15 mouse cellular contexts compared by ENCODE assay signal in the genomic region with DNA sequence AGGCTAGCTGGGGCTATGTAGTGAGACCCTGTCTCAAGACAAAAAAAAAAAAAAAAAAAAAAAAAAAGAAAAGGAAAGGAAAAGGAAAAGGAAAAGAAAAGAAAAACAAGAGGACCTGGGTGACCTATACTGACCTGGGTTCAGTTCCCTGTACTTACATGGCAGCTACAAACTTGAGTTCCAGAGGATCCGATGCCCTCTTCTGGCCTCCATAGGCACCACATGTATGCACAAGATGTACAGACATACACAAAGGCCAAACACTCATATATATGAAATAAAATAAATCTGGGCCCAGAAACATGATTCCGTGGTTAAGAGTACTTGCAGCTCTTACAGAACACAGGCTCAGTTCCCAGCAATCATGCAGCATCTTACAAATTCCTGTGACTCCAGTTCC. TPM values are rescaled to one million over a fixed set of nuclear protein-coding genes. Genes with fewer than 3 reads are reported as not detected.
DNase-seq lines count a peak whose midpoint lies in the region; ATAC-seq and TF ChIP-seq lines count a peak whose summit lies in the region.
"Had no signal": no experiment of that assay in that cellular context is flagged by ENCODE, and none has a peak within 500 bp of the region (broad histone marks: within the 10 kb centered on the region; RNA-seq: fewer than 3 reads in every experiment).

No protein-coding gene starts in this region.

- TF ChIP-seq CTCF in hindbrain, postnatal 0 days (IDR thresholded peaks at IDR 0.05; ENCODE audit: low read depth), result peak; percentile 37
- TF ChIP-seq CTCF in ES-Bruce4 (IDR thresholded peaks at IDR 0.05; ENCODE audit: low read depth, low read length), result peak; percentile 28

- H3K27me3 ChIP-seq in hindbrain, postnatal 0 days (ENCODE audit: insufficient read depth, low read length), result no peaks in the 10 kb centered on the region
- no peaks in the 10 kb centered on the region for H3K27me3 ChIP-seq in hindbrain, embryonic 12.5 days
- no peaks in the 10 kb centered on the region for H3K27me3 ChIP-seq in ES-Bruce4 (ENCODE audit: control insufficient read depth, insufficient read depth, low read length, poor library complexity, severe bottlenecking)
- no peaks in the 10 kb centered on the region for H3K27me3 ChIP-seq in neural tube, embryonic 15.5 days (replicated peaks)
- H3K27me3 ChIP-seq: hindbrain, embryonic 15.5 days; neural tube, embryonic 12.5 days had no signal

- no peak overlapping the region for H3K9ac ChIP-seq in hindbrain, postnatal 0 days (replicated peaks; ENCODE audit: low read length)
- H3K9ac ChIP-seq in hindbrain, embryonic 12.5 days, result no peak overlapping the region
- no peak overlapping the region for H3K9ac ChIP-seq in ES-Bruce4 (ENCODE audit: low read depth, poor library complexity, severe bottlenecking)
- H3K9ac ChIP-seq in neural tube, embryonic 15.5 days (replicated peaks), result no peak overlapping the region
- H3K9ac ChIP-seq: hindbrain, embryonic 15.5 days; neural tube, embryonic 12.5 days had no signal

- peaks cover 87% of the 10 kb centered on the region for H3K36me3 ChIP-seq in hindbrain, postnatal 0 days (ENCODE audit: insufficient read depth, low read length)
- peaks cover 94% of the 10 kb centered on the region for H3K36me3 ChIP-seq in hindbrain, embryonic 12.5 days
- H3K36me3 ChIP-seq in ES-Bruce4 (ENCODE audit: control insufficient read depth, insufficient read depth, low read length, poor library complexity, severe bottlenecking), result peaks cover 86% of the 10 kb centered on the region
- peaks cover 93% of the 10 kb centered on the region for H3K36me3 ChIP-seq in neural tube, embryonic 15.5 days

- H3K4me3 ChIP-seq in hindbrain, postnatal 0 days (ENCODE audit: low read length), result no peak overlapping the region
- no peak overlapping the region for H3K4me3 ChIP-seq in hindbrain, embryonic 12.5 days
- no peak overlapping the region for H3K4me3 ChIP-seq in ES-Bruce4 (ENCODE audit: low read depth, low read length)
- H3K4me3 ChIP-seq in neural tube, embryonic 15.5 days (replicated peaks), result no peak overlapping the region
- H3K4me3 ChIP-seq: forebrain, embryonic 10.5 days; hindbrain, embryonic 15.5 days; neural tube, embryonic 12.5 days had no signal

- TF ChIP-seq POLR2A in ES-Bruce4 (IDR thresholded peaks at IDR 0.05; ENCODE audit: insufficient read depth, low read length), result no peak

- DNase-seq in hindbrain, postnatal 0 days (ENCODE audit: low spot score), result no peak
- peak; percentile 28 for DNase-seq in lung, postnatal 36 days
- DNase-seq in lung, postnatal 10 days, result no peak
- no peak for DNase-seq in spleen, adult 18-20 months
- DNase-seq: adrenal gland, adult 8-10 months; gastrocnemius, postnatal 10 days; layer of hippocampus, postnatal 36 days; right cerebral cortex, postnatal 14 days had no signal

- H3K4me2 ChIP-seq in hindbrain, postnatal 0 days (ENCODE audit: low read depth, low read length), result no peak overlapping the region
- H3K4me2 ChIP-seq in hindbrain, embryonic 12.5 days (replicated peaks), result no peak overlapping the region
- no peak overlapping the region for H3K4me2 ChIP-seq in neural tube, embryonic 15.5 days
- H3K4me2 ChIP-seq: hindbrain, embryonic 15.5 days; neural tube, embryonic 12.5 days had no signal

- no peak for TF ChIP-seq EP300 in ES-Bruce4 (IDR thresholded peaks at IDR 0.05; ENCODE audit: insufficient read depth, low read depth, low read length)

- no peak for ATAC-seq in hindbrain, postnatal 0 days
- no peak for ATAC-seq in hindbrain, embryonic 12.5 days (ENCODE audit: low FRiP score)
- ATAC-seq in granulocyte monocyte progenitor cell, adult 5-6 weeks (replicated peaks; ENCODE audit: poor library complexity, severe bottlenecking), result peak; percentile 54; the same call in 1 of the 2 replicates
- no peak for ATAC-seq in neural tube, embryonic 15.5 days (ENCODE audit: low FRiP score)

- WGBS in hindbrain, postnatal 0 days, result 98% methylated on average over 2 of the region's 2 CpGs
- 95% methylated on average over 2 of the region's 2 CpGs for WGBS in hindbrain, embryonic 12.5 days
- 94% methylated on average over 2 of the region's 2 CpGs for WGBS in neural tube, embryonic 15.5 days

- no peaks in the 10 kb centered on the region for H3K4me1 ChIP-seq in hindbrain, postnatal 0 days (ENCODE audit: insufficient read depth, low read length)
- H3K4me1 ChIP-seq in hindbrain, embryonic 12.5 days, result no peaks in the 10 kb centered on the region
- H3K4me1 ChIP-seq in ES-Bruce4 (ENCODE audit: control insufficient read depth, insufficient read depth, low read length), result no peaks in the 10 kb centered on the region
- no peaks in the 10 kb centered on the region for H3K4me1 ChIP-seq in neural tube, embryonic 15.5 days
- H3K4me1 ChIP-seq: forebrain, embryonic 10.5 days; hindbrain, embryonic 15.5 days; neural tube, embryonic 12.5 days had no signal

- no peak overlapping the region for H3K27ac ChIP-seq in hindbrain, postnatal 0 days
- H3K27ac ChIP-seq in hindbrain, embryonic 12.5 days, result no peak overlapping the region
- H3K27ac ChIP-seq in ES-Bruce4 (ENCODE audit: insufficient read depth, low read length), result no peak overlapping the region
- no peak overlapping the region for H3K27ac ChIP-seq in neural tube, embryonic 15.5 days (replicated peaks)
- H3K27ac ChIP-seq: forebrain, embryonic 10.5 days; hindbrain, embryonic 15.5 days; neural tube, embryonic 12.5 days had no signal

- H3K9me3 ChIP-seq in hindbrain, postnatal 0 days (ENCODE audit: low read length), result no peaks in the 10 kb centered on the region
- H3K9me3 ChIP-seq in hindbrain, embryonic 12.5 days (replicated peaks), result no peaks in the 10 kb centered on the region
- H3K9me3 ChIP-seq in ES-Bruce4 (replicated peaks; ENCODE audit: control insufficient read depth, insufficient read depth, low read length, poor library complexity, severe bottlenecking), result no peaks in the 10 kb centered on the region
- no peaks in the 10 kb centered on the region for H3K9me3 ChIP-seq in neural tube, embryonic 15.5 days (replicated peaks)
- H3K9me3 ChIP-seq: forebrain, embryonic 10.5 days; hindbrain, embryonic 15.5 days; neural tube, embryonic 12.5 days had no signal

RNA-seq across cellular contexts. Expression of a gene that starts 17.6 kb away (rescaled TPM):
- 116 and 128 TPM in 2 replicates for total RNA-seq in hindbrain, postnatal 0 days (2014; rRNA removed)
- 43.4 and 44.6 TPM in 2 replicates for polyA plus RNA-seq in hindbrain, postnatal 0 days (2015; fragmentation: Nextera tagmentation; extraction: Ambion mirVana)
- 68.6 and 76.6 TPM in 2 replicates for polyA plus RNA-seq in hindbrain, embryonic 12.5 days (2016; fragmentation: Nextera tagmentation; extraction: Ambion mirVana)
- polyA plus RNA-seq in ES-Bruce4 (2011; ENCODE audit: insufficient read depth, insufficient read length, low read depth, missing spikeins), result 155 and 156 TPM in 2 replicates
- total RNA-seq in granulocyte monocyte progenitor cell, adult 5-6 weeks (2014; fragmentation: Nextera tagmentation), result 146 and 152 TPM in 2 replicates
- total RNA-seq in granulocyte monocyte progenitor cell, adult 5-6 weeks (2017), result 146 and 175 TPM in 2 replicates
- 37.3 and 43.9 TPM in 2 replicates for polyA plus RNA-seq in neural tube, embryonic 15.5 days (2015; fragmentation: Nextera tagmentation; extraction: Ambion mirVana)

RNA-seq across cellular contexts. Expression of a gene that starts 18.0 kb away (rescaled TPM):
- total RNA-seq in hindbrain, postnatal 0 days (2014; rRNA removed), result 41.2 and 43.1 TPM in 2 replicates
- polyA plus RNA-seq in hindbrain, postnatal 0 days (2015; fragmentation: Nextera tagmentation; extraction: Ambion mirVana), result 23.1 and 26.6 TPM in 2 replicates
- polyA plus RNA-seq in hindbrain, embryonic 12.5 days (2016; fragmentation: Nextera tagmentation; extraction: Ambion mirVana), result 32.8 and 36.0 TPM in 2 replicates
- 43.4 and 46.9 TPM in 2 replicates for polyA plus RNA-seq in ES-Bruce4 (2011; ENCODE audit: insufficient read depth, insufficient read length, low read depth, missing spikeins)
- total RNA-seq in granulocyte monocyte progenitor cell, adult 5-6 weeks (2014; fragmentation: Nextera tagmentation), result 35.6 and 51.7 TPM in 2 replicates
- total RNA-seq in granulocyte monocyte progenitor cell, adult 5-6 weeks (2017), result 8.9 and 14.8 TPM in 2 replicates
- 30.2 and 33.2 TPM in 2 replicates for polyA plus RNA-seq in neural tube, embryonic 15.5 days (2015; fragmentation: Nextera tagmentation; extraction: Ambion mirVana)

RNA-seq across cellular contexts. Expression of a gene that starts 50.1 kb away (rescaled TPM):
- total RNA-seq in hindbrain, postnatal 0 days (2014; rRNA removed), result 2.3 and 2.4 TPM in 2 replicates
- 0.76 and 0.98 TPM in 2 replicates for polyA plus RNA-seq in hindbrain, postnatal 0 days (2015; fragmentation: Nextera tagmentation; extraction: Ambion mirVana)
- 1.6 and 1.8 TPM in 2 replicates for polyA plus RNA-seq in hindbrain, embryonic 12.5 days (2016; fragmentation: Nextera tagmentation; extraction: Ambion mirVana)
- 22.9 and 25.6 TPM in 2 replicates for polyA plus RNA-seq in ES-Bruce4 (2011; ENCODE audit: insufficient read depth, insufficient read length, low read depth, missing spikeins)
- 261 and 291 TPM in 2 replicates for total RNA-seq in granulocyte monocyte progenitor cell, adult 5-6 weeks (2014; fragmentation: Nextera tagmentation)
- total RNA-seq in granulocyte monocyte progenitor cell, adult 5-6 weeks (2017), result 26.4 and 34.3 TPM in 2 replicates
- polyA plus RNA-seq in neural tube, embryonic 15.5 days (2015; fragmentation: Nextera tagmentation; extraction: Ambion mirVana), result 0.88 and 1.8 TPM in 2 replicates

RNA-seq across cellular contexts. Expression of a gene that starts 51.6 kb away (rescaled TPM):
- total RNA-seq in hindbrain, postnatal 0 days (2014; rRNA removed), result 41.7 and 44.3 TPM in 2 replicates
- 24.5 and 26.8 TPM in 2 replicates for polyA plus RNA-seq in hindbrain, postnatal 0 days (2015; fragmentation: Nextera tagmentation; extraction: Ambion mirVana)
- 36.6 and 40.8 TPM in 2 replicates for polyA plus RNA-seq in hindbrain, embryonic 12.5 days (2016; fragmentation: Nextera tagmentation; extraction: Ambion mirVana)
- polyA plus RNA-seq in ES-Bruce4 (2011; ENCODE audit: insufficient read depth, insufficient read length, low read depth, missing spikeins), result 16.4 and 21.5 TPM in 2 replicates
- 1.0 and 4.0 TPM in 2 replicates for total RNA-seq in granulocyte monocyte progenitor cell, adult 5-6 weeks (2014; fragmentation: Nextera tagmentation)
- 0.43 and 5.5 TPM in 2 replicates for total RNA-seq in granulocyte monocyte progenitor cell, adult 5-6 weeks (2017)
- 27.6 and 35.8 TPM in 2 replicates for polyA plus RNA-seq in neural tube, embryonic 15.5 days (2015; fragmentation: Nextera tagmentation; extraction: Ambion mirVana)

RNA-seq across cellular contexts. Expression of a gene that starts 56.3 kb away (rescaled TPM):
- 29.5 and 51.3 TPM in 2 replicates for total RNA-seq in hindbrain, postnatal 0 days (2014; rRNA removed)
- polyA plus RNA-seq in hindbrain, postnatal 0 days (2015; fragmentation: Nextera tagmentation; extraction: Ambion mirVana), result 50.8 and 55.6 TPM in 2 replicates
- 25.9 and 30.8 TPM in 2 replicates for polyA plus RNA-seq in hindbrain, embryonic 12.5 days (2016; fragmentation: Nextera tagmentation; extraction: Ambion mirVana)
- 7.9 and 15.2 TPM in 2 replicates for polyA plus RNA-seq in ES-Bruce4 (2011; ENCODE audit: insufficient read depth, insufficient read length, low read depth, missing spikeins)
- 49.7 and 53.8 TPM in 2 replicates for total RNA-seq in granulocyte monocyte progenitor cell, adult 5-6 weeks (2014; fragmentation: Nextera tagmentation)
- total RNA-seq in granulocyte monocyte progenitor cell, adult 5-6 weeks (2017), result 31.0 and 49.9 TPM in 2 replicates
- polyA plus RNA-seq in neural tube, embryonic 15.5 days (2015; fragmentation: Nextera tagmentation; extraction: Ambion mirVana), result 42.9 and 46.9 TPM in 2 replicates
